Mouse (Mus musculus) MEL (cell line): ENCODE results near the gene Gramd4. TPM values are rescaled to one million over a fixed set of nuclear protein-coding genes. Genes with fewer than 3 reads are reported as not detected.

Experiments
- DNase-seq: peaks from one replicate; pipeline ENCODE4 v3.0.0; 2011; ENCODE audit warnings: low read depth, low spot score
- H3K27ac ChIP-seq: 2 replicates; pipeline ENCODE4 v1.5.1; 2012; ENCODE audit warnings: low read depth, mild to moderate bottlenecking, control low read depth, low read length, moderate library complexity; ENCODE audit not compliant: control insufficient read depth
- H3K27me3 ChIP-seq, 2 experiments: fragments of 150-350 bp in 1 of 2; sonication (generic) in 1 of 2; 2 replicates each; pipeline ENCODE4 v1.6.1; 2012; ENCODE audit warnings: low read length in 2 of 2, mild to moderate bottlenecking in 2 of 2, improper control_type of control experiment in 1 of 2, moderate library complexity in 1 of 2; ENCODE audit not compliant: insufficient read depth in 2 of 2, control insufficient read depth in 1 of 2
- H3K36me3 ChIP-seq, 2 experiments: 2 replicates each; pipeline ENCODE4 v1.6.1; 2012 to 2014; ENCODE audit warnings: low read length in 2 of 2, improper control_type of control experiment in 1 of 2, inconsistent platforms in 1 of 2, mild to moderate bottlenecking in 1 of 2; ENCODE audit not compliant: insufficient read depth in 2 of 2, control insufficient read depth in 1 of 2
- H3K4me1 ChIP-seq, 2 experiments: fragments of 150-350 bp in 1 of 2; sonication (generic) in 1 of 2; 2 replicates each; pipeline ENCODE4 v1.6.1; 2012; ENCODE audit warnings: low read length in 2 of 2, improper control_type of control experiment in 1 of 2, mild to moderate bottlenecking in 1 of 2; ENCODE audit not compliant: insufficient read depth in 2 of 2, control insufficient read depth in 1 of 2
- H3K4me3 ChIP-seq, 2 experiments: fragments of 150-350 bp in 1 of 2; sonication (generic) in 1 of 2; 2 replicates each; pipeline ENCODE4 v1.5.1; 2012; ENCODE audit warnings: low read depth in 2 of 2, low read length in 2 of 2, mild to moderate bottlenecking in 2 of 2, moderate library complexity in 2 of 2, control low read depth in 1 of 2, improper control_type of control experiment in 1 of 2; ENCODE audit not compliant: control insufficient read depth in 1 of 2, insufficient read depth in 1 of 2
- H3K79me2 ChIP-seq: 2 replicates; pipeline ENCODE4 v1.6.1; 2012; ENCODE audit warnings: mild to moderate bottlenecking, low read length, moderate library complexity; ENCODE audit not compliant: control insufficient read depth, poor library complexity, insufficient read depth
- H3K9ac ChIP-seq: 2 replicates; pipeline ENCODE4 v1.6.1; 2012; ENCODE audit warnings: low read depth, mild to moderate bottlenecking, control low read depth, low read length, moderate library complexity; ENCODE audit not compliant: control insufficient read depth, poor library complexity, severe bottlenecking
- H3K9me3 ChIP-seq: fragments of 150-350 bp; sonication (generic); replicated peaks from 2 replicates; pipeline ENCODE4 v1.6.1; 2012; ENCODE audit warnings: mild to moderate bottlenecking, low read length, improper control_type of control experiment, moderate library complexity; ENCODE audit not compliant: insufficient read depth
- E2F4 ChIP-seq: IDR thresholded peaks from 2 replicates; pipeline ENCODE4 v1.6.1; 2011; ENCODE audit warnings: low read depth, low read length, improper control_type of control experiment, borderline replicate concordance
- ELF1 ChIP-seq: IDR thresholded peaks from 2 replicates; pipeline ENCODE4 v1.6.1; 2014; ENCODE audit warnings: low read depth, mild to moderate bottlenecking, inconsistent platforms, low read length, improper control_type of control experiment, moderate library complexity
- EP300 ChIP-seq, 2 experiments: IDR thresholded peaks; 2 replicates each; pipeline ENCODE4 v1.6.1; 2011; ENCODE audit warnings: improper control_type of control experiment in 2 of 2, low read length in 2 of 2, low read depth in 1 of 2, mild to moderate bottlenecking in 1 of 2
- GABPA ChIP-seq: IDR thresholded peaks from 2 replicates; pipeline ENCODE4 v1.6.1; 2012; ENCODE audit warnings: low read depth, mild to moderate bottlenecking, inconsistent platforms, low read length, improper control_type of control experiment, moderate library complexity
- GATA1 ChIP-seq: IDR thresholded peaks from 2 replicates; pipeline ENCODE4 v1.6.1; 2011; ENCODE audit warnings: low read depth, low read length, improper control_type of control experiment
- HCFC1 ChIP-seq: IDR thresholded peaks from 2 replicates; pipeline ENCODE4 v1.6.1; 2012; ENCODE audit warnings: low read depth, mild to moderate bottlenecking, inconsistent platforms, low read length, improper control_type of control experiment, moderate library complexity
- JUND ChIP-seq: IDR thresholded peaks from 2 replicates; pipeline ENCODE4 v1.6.1; 2011; ENCODE audit warnings: low read depth, mild to moderate bottlenecking, improper control_type of control experiment, low read length
- MAFK ChIP-seq: IDR thresholded peaks from 2 replicates; pipeline ENCODE4 v1.6.1; 2011; ENCODE audit warnings: low read depth, mild to moderate bottlenecking, low read length, improper control_type of control experiment, borderline replicate concordance
- MAX ChIP-seq: IDR thresholded peaks from 2 replicates; pipeline ENCODE4 v1.6.1; 2011; ENCODE audit warnings: low read length, improper control_type of control experiment
- MAZ ChIP-seq: IDR thresholded peaks from 2 replicates; pipeline ENCODE4 v1.6.1; 2012; ENCODE audit warnings: low read depth, mild to moderate bottlenecking, inconsistent platforms, low read length, improper control_type of control experiment
- MEF2A ChIP-seq: IDR thresholded peaks from 2 replicates; pipeline ENCODE4 v1.6.1; 2014; ENCODE audit warnings: low read depth, mild to moderate bottlenecking, inconsistent platforms, low read length, improper control_type of control experiment; ENCODE audit not compliant: poor library complexity, insufficient replicate concordance, severe bottlenecking; ENCODE audit errors: extremely low read depth
- MYB ChIP-seq: IDR thresholded peaks from 2 replicates; pipeline ENCODE4 v1.6.1; 2011; ENCODE audit warnings: mild to moderate bottlenecking, low read depth, low read length, improper control_type of control experiment
- MYC ChIP-seq: IDR thresholded peaks from 2 replicates; pipeline ENCODE4 v1.6.1; 2011; ENCODE audit warnings: low read depth, mild to moderate bottlenecking, low read length, improper control_type of control experiment, moderate library complexity
- NELFE ChIP-seq: IDR thresholded peaks from 2 replicates; pipeline ENCODE4 v1.6.1; 2011; ENCODE audit warnings: low read depth, low read length, improper control_type of control experiment
- NRF1 ChIP-seq: IDR thresholded peaks from 2 replicates; pipeline ENCODE4 v1.6.1; 2014; ENCODE audit warnings: low read depth, mild to moderate bottlenecking, inconsistent platforms, low read length, improper control_type of control experiment, moderate library complexity; ENCODE audit not compliant: poor library complexity, insufficient read depth, severe bottlenecking
- POLR2AphosphoS2 ChIP-seq: IDR thresholded peaks from 2 replicates; pipeline ENCODE4 v1.6.1; 2011; ENCODE audit warnings: low read length, improper control_type of control experiment
- RAD21 ChIP-seq: IDR thresholded peaks from 2 replicates; pipeline ENCODE4 v1.6.1; 2011; ENCODE audit warnings: mild to moderate bottlenecking, low read depth, low read length, improper control_type of control experiment
- RCOR1 ChIP-seq: IDR thresholded peaks from 2 replicates; pipeline ENCODE4 v1.6.1; 2012; ENCODE audit warnings: low read depth, mild to moderate bottlenecking, inconsistent platforms, low read length, improper control_type of control experiment
- TAL1 ChIP-seq: IDR thresholded peaks from 2 replicates; pipeline ENCODE4 v1.6.1; 2012; ENCODE audit warnings: mild to moderate bottlenecking, inconsistent platforms, low read length, moderate library complexity, mixed read lengths
- TCF12 ChIP-seq: IDR thresholded peaks from 2 replicates; pipeline ENCODE4 v1.6.1; 2014; ENCODE audit warnings: low read depth, mild to moderate bottlenecking, inconsistent platforms, low read length, improper control_type of control experiment, moderate library complexity
- UBTF ChIP-seq: IDR thresholded peaks from 2 replicates; pipeline ENCODE4 v1.6.1; 2012; ENCODE audit warnings: low read depth, mild to moderate bottlenecking, inconsistent platforms, low read length, improper control_type of control experiment, moderate library complexity, borderline replicate concordance; ENCODE audit not compliant: insufficient read depth
- USF2 ChIP-seq, 2 experiments: IDR thresholded peaks; 2 replicates each; pipeline ENCODE4 v1.6.1; 2011 to 2012; ENCODE audit warnings: improper control_type of control experiment in 2 of 2, low read length in 2 of 2, borderline replicate concordance in 1 of 2, inconsistent platforms in 1 of 2, low read depth in 1 of 2, mild to moderate bottlenecking in 1 of 2; ENCODE audit not compliant: insufficient read depth in 1 of 2
- ZKSCAN1 ChIP-seq: IDR thresholded peaks from 2 replicates; pipeline ENCODE4 v1.6.1; 2012; ENCODE audit warnings: low read depth, mild to moderate bottlenecking, inconsistent platforms, low read length, improper control_type of control experiment, moderate library complexity
- ZMIZ1 ChIP-seq: IDR thresholded peaks from 2 replicates; pipeline ENCODE4 v1.6.1; 2012; ENCODE audit warnings: low read depth, mild to moderate bottlenecking, inconsistent platforms, low read length, improper control_type of control experiment, moderate library complexity
- polyA plus RNA-seq, 2 experiments: library from polyadenylated mRNA; stranded (reverse) in 1 of 2; unstranded in 1 of 2; fragments of >175 nt in 1 of 2; fragments of >200 nt in 1 of 2; gene quantifications; 2 replicates each; pipeline versions ENCODE4 v1.2.1 to v1.2.4; 2012; ENCODE audit warnings: low replicate concordance in 2 of 2, low read depth in 1 of 2; ENCODE audit not compliant: insufficient read length in 2 of 2, insufficient read depth in 1 of 2, missing spikeins in 1 of 2
- total RNA-seq: library from RNA; depleted of rRNA; stranded (reverse); fragments of 300-350 nt; gene quantifications from 2 replicates; pipeline ENCODE4 v1.2.3, GENCODE M21; 2012

The Gramd4 gene
- total and polyA plus RNA-seq, 3 experiments = 35.2 to 43.1 (median 38.0) TPM

DNA sequence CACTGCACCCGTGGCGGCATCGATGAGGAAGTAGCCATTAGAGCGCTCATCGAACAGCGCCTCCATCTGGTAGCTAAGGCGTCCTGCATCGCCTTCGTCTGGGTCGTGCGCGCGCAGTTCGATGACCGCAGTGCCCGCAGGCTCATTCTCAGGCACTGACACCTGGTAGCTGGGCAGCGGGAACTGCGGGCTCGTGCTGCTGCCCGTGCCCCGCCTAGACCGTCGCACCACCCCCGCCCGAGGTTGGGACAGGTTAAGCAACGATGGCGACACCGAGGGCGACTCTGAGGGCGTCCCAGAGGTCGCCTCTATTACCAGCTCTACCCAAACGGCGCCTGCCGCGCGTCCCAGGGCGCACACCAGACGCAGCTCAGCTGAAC is 24.7 kb upstream of the Gramd4 start:
- Histone ChIP-seq H3K9ac (no peak overlapping the region), H3K4me3 (no peak overlapping the region), H3K36me3 (no peaks in the 10 kb centered on the region), H3K27me3 (no peaks in the 10 kb centered on the region), H3K79me2 (no peaks in the 10 kb centered on the region), H3K9me3 (no peaks in the 10 kb centered on the region), H3K4me1 (no peaks in the 10 kb centered on the region), H3K27ac (no peak overlapping the region)
- TF ChIP-seq POLR2AphosphoS2 = no peak
- no peak for TF ChIP-seq RAD21
- no peak for TF ChIP-seq EP300 (IDR thresholded peaks at IDR 0.05; ENCODE audit: low read depth in 1 of 2, low read length in 2 of 2)
- TF ChIP-seq MEF2A = no peak
- TF ChIP-seq TCF12 = no peak
- TF ChIP-seq NRF1 = no peak
- no peak for TF ChIP-seq TAL1
- no peak for TF ChIP-seq MYB
- no peak for TF ChIP-seq ZKSCAN1
- no peak for TF ChIP-seq USF2 (IDR thresholded peaks at IDR 0.05; ENCODE audit: borderline replicate concordance in 1 of 2, insufficient read depth in 1 of 2, low read depth in 1 of 2, low read length in 2 of 2)
- no peak for TF ChIP-seq GATA1
- no peak for TF ChIP-seq JUND
- no peak for TF ChIP-seq MAZ
- TF ChIP-seq E2F4 = no peak
- TF ChIP-seq MYC = no peak
- no peak for TF ChIP-seq HCFC1
- no peak for TF ChIP-seq ZMIZ1
- no peak for DNase-seq

DNA sequence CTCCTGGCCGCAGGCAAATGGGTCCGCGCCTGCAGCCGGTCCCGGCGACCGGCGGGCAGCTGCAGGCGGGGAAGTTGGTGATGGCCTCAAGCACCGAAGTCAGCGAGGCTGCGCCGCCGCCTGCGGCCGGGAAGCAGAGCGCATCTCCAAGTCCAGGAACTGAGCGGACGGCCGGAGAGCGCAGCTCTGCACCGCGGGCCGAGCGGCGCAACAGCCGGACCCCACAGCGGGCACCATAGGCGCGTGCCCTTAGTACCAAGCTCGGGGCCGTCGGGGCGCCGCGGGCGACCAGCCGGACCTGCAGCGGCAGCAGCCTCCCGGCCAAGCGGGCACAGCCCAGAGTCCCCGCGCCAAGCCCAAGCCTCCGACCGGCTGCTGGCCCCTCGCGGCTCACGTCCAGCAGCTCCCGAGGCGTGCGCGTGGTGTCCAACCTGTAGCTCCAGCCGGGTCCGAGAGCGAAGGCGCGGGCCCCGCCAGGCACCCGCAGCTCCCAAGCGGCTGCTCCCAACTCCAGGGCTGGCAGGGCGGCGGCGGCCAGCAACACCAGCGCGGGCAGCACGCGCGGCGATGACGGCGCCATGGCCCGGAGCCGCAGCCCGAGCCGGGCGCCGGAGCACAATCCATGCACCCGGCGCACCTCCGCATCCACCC is 24.2 kb upstream of the Gramd4 start, which contains the start of gene Celsr1:
Celsr1 (minus strand) TSS at position 587 of the 651 bp plus-strand sequence.
- no peaks in the 10 kb centered on the region for H3K79me2 ChIP-seq
- no peak within 1 kb of the TSS for H3K4me3 ChIP-seq
- TF ChIP-seq E2F4 = no peak
- no peak for TF ChIP-seq UBTF
- no peak for TF ChIP-seq NELFE
- no peak for TF ChIP-seq MAFK
- no peak for TF ChIP-seq MAX
- no peak for TF ChIP-seq ELF1
- no peak for TF ChIP-seq ZMIZ1
- no peak for TF ChIP-seq RCOR1
- no peak for TF ChIP-seq NRF1
- TF ChIP-seq MYC = no peak
- no peak for TF ChIP-seq HCFC1
- no peak for TF ChIP-seq GABPA
- TF ChIP-seq TAL1 = no peak
- TF ChIP-seq, all 39 proteins: peak for 0
- Histone ChIP-seq H3K4me1 (no peaks in the 10 kb centered on the region), H3K36me3 (no peaks in the 10 kb centered on the region), H3K27me3 (no peaks in the 10 kb centered on the region), H3K27ac (no peak within 1 kb of the TSS), H3K9me3 (no peaks in the 10 kb centered on the region), H3K9ac (no peak within 1 kb of the TSS)
- no peak for DNase-seq
